Mouse (Mus musculus): ENCODE data around the gene Fcf1. TPM values are rescaled to one million over a fixed set of nuclear protein-coding genes. Genes with fewer than 3 reads are reported as not detected.
A peak's percentile ranks its signal among the peaks of the same experiment; 100 is the strongest.

The Fcf1 gene
- polyA plus RNA-seq, 1 experiment from 2014 or later = 80.3 TPM

DNA sequence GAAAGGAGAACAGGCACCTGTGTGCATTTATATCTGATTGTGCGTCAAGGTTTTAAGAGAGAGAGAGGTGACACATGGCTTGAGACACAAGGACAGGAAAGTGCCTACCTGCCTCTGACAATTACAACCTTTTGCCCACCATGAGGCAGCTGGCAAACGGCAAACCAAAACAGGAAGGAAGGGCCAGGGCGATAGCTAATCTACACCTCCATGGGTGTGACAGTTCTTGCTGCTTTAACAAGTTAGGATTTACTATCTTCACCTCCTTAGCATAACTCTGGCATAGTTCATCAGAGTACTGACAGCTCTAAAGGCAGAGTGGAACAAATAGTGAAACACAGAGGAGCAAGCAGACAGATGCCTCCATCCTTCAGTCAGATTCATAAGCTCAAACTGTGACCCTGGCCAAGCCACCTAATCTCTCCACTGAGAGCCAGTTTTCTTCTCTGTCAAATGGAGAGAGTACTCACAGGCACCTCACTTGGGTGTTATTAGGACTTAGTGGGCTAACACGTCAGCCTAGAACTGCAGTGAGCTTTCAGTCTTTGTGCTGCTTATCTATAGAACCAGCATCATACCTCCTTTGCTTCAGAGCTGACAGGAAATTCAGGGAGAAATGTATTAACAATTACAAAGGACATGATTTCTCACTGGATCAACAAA lies 26.4 kb upstream of the Fcf1 start:
- Histone ChIP-seq H3K9ac (no peak overlapping the region), H3K4me3 (no peak overlapping the region), H3K4me2 (no peak overlapping the region), H3K27me3 (replicated peaks) (no peaks in the 10 kb centered on the region), H3K4me1 (replicated peaks) (peaks cover 37% of the 10 kb centered on the region), H3K27ac (ENCODE audit: poor library complexity, severe bottlenecking) (peak overlapping the region; percentile 2; the same call in 1 of the 2 replicates), H3K36me3 (peaks cover 53% of the 10 kb centered on the region), H3K9me3 (replicated peaks) (no peaks in the 10 kb centered on the region)
- ATAC-seq (ENCODE audit: insufficient number of reproducible peaks, low FRiP score) = no peak
- WGBS = 40% methylated on average over 4 of the region's 4 CpGs

DNA sequence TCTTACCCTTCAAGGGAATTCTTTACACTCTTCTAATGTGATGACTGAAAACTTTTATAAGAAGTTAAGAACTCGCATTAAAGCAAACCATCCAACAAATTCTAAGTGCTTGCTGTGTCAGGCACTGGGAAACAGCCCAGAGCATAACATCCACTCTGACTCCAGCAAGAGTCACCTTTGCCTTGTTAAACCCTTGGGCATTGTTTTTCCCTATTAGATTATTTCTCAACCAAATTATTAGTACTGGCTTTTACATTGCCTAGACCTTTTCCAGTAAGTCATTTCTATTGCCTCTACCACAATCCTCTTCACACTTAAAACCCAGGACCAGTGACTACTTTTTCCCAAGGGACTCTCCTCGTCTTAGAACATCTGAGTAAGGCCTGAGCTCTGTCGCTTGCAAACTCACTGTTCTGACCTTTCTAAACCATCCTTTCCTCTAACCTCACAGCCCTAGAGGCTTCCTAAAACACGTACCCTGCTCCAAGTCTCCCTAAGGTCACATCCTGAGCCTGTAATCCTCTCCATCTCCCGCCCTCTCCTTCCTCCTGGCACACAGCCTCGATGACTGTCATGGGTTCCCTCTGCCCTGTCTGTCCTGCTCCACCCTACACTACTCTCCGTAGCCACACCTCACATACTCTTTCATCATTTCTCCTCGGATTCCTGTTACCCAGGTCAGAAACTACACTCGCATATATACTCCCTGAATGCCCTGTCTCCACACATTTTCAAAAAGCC lies 25.7 kb upstream of the Fcf1 start:
- no peak for ATAC-seq (ENCODE audit: insufficient number of reproducible peaks, low FRiP score)
- H3K4me3 ChIP-seq = no peak overlapping the region
- H3K36me3 ChIP-seq = peaks cover 54% of the 10 kb centered on the region
- WGBS = 80% methylated on average over 9 of the region's 9 CpGs
- no peaks in the 10 kb centered on the region for H3K27me3 ChIP-seq (replicated peaks)
- H3K9ac ChIP-seq = no peak overlapping the region
- peaks cover 38% of the 10 kb centered on the region for H3K4me1 ChIP-seq (replicated peaks)
- no peaks in the 10 kb centered on the region for H3K9me3 ChIP-seq (replicated peaks)
- peak overlapping the region; percentile 2; the same call in 1 of the 2 replicates for H3K27ac ChIP-seq (ENCODE audit: poor library complexity, severe bottlenecking)
- no peak overlapping the region for H3K4me2 ChIP-seq

- Histone ChIP-seq H3K27ac (ENCODE audit: poor library complexity, severe bottlenecking) (no peak overlapping the region), H3K9ac (no peak overlapping the region), H3K36me3 (peaks cover 32% of the 10 kb centered on the region), H3K4me2 (no peak overlapping the region), H3K4me3 (no peak overlapping the region), H3K9me3 (replicated peaks) (no peaks in the 10 kb centered on the region), H3K27me3 (replicated peaks) (no peaks in the 10 kb centered on the region), H3K4me1 (replicated peaks) (peaks cover 40% of the 10 kb centered on the region)
- 67% methylated on average over 2 of the region's 2 CpGs for WGBS
- no peak for ATAC-seq (ENCODE audit: insufficient number of reproducible peaks, low FRiP score)
These were observed 22.7 kb upstream of the Fcf1 start for GRCm38 (mm10) chr12:84947894-84948583.

GRCm38 (mm10) chr12:84948584-84949285 lies 22.0 kb upstream of the Fcf1 start:
- Histone ChIP-seq H3K9me3 (replicated peaks) (no peaks in the 10 kb centered on the region), H3K36me3 (peaks cover 33% of the 10 kb centered on the region), H3K4me3 (no peak overlapping the region), H3K4me1 (replicated peaks) (peaks cover 35% of the 10 kb centered on the region), H3K4me2 (no peak overlapping the region), H3K27me3 (replicated peaks) (no peaks in the 10 kb centered on the region), H3K27ac (ENCODE audit: poor library complexity, severe bottlenecking) (0 out of 2 replicates have a peak overlapping the region, but pooled peaks have one; percentile 33), H3K9ac (no peak overlapping the region)
- WGBS = 55% methylated on average over 6 of the region's 6 CpGs
- ATAC-seq (ENCODE audit: insufficient number of reproducible peaks, low FRiP score) = no peak

DNA sequence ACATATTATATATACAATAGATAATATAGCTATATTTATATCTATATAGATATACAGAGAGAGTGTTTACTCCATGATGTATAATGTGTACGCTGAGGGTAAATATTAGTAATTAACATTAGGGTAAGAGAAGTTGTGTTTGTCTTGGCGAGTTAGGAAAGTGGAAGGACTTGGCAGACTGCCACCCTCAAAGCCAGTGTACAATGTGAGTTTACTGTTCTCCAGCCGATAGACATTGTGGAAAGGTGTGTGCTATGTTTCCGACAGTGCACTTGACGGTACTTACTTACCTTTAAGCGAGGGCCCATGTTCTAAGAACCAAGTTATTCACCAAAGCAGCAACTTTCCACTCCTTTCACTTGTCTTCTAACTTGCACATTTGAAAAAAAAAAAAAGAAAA lies 19.9 kb upstream of the Fcf1 start:
- no peaks in the 10 kb centered on the region for H3K27me3 ChIP-seq (replicated peaks)
- 77% methylated on average over 6 of the region's 6 CpGs for WGBS
- no peaks in the 10 kb centered on the region for H3K9me3 ChIP-seq (replicated peaks)
- no peak overlapping the region for H3K27ac ChIP-seq (ENCODE audit: poor library complexity, severe bottlenecking)
- peaks cover 35% of the 10 kb centered on the region for H3K36me3 ChIP-seq
- H3K4me3 ChIP-seq = no peak overlapping the region
- H3K9ac ChIP-seq = no peak overlapping the region
- no peak overlapping the region for H3K4me2 ChIP-seq
- no peak for ATAC-seq (ENCODE audit: insufficient number of reproducible peaks, low FRiP score)
- peaks cover 22% of the 10 kb centered on the region for H3K4me1 ChIP-seq (replicated peaks)

DNA sequence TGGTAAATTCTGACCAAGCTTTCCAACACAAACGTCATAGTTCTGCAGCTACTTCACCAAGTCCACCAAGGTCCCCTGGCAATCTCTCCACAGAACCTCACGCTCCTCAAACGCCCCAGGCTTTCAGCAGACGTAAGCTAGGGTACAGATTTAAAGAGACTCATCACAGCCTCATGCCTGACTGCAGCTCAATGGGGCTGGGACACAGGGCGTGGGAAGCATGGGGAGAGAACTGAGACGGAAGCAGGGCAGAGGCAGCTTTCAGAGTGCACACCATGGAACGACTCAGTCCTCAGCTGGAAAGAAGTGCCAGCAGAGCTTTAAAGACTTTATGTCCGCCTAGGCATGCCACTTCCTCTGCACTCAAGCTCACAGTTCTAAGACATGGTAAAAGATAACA lies 19.2 kb upstream of the Fcf1 start:
- Histone ChIP-seq H3K4me3 (no peak overlapping the region), H3K36me3 (peaks cover 35% of the 10 kb centered on the region), H3K4me1 (replicated peaks) (peaks cover 22% of the 10 kb centered on the region), H3K27me3 (replicated peaks) (no peaks in the 10 kb centered on the region), H3K9ac (no peak overlapping the region), H3K27ac (ENCODE audit: poor library complexity, severe bottlenecking) (no peak overlapping the region), H3K4me2 (no peak overlapping the region), H3K9me3 (replicated peaks) (no peaks in the 10 kb centered on the region)
- WGBS = 72% methylated on average over 8 of the region's 8 CpGs
- no peak for ATAC-seq (ENCODE audit: insufficient number of reproducible peaks, low FRiP score)

- Histone ChIP-seq H3K4me2 (no peak overlapping the region), H3K4me1 (replicated peaks) (peaks cover 22% of the 10 kb centered on the region), H3K9ac (no peak overlapping the region), H3K27me3 (replicated peaks) (no peaks in the 10 kb centered on the region), H3K4me3 (no peak overlapping the region), H3K9me3 (replicated peaks) (no peaks in the 10 kb centered on the region), H3K27ac (ENCODE audit: poor library complexity, severe bottlenecking) (no peak overlapping the region), H3K36me3 (peaks cover 27% of the 10 kb centered on the region)
- WGBS = 73% methylated on average over 1 of the region's 1 CpGs
- ATAC-seq (ENCODE audit: insufficient number of reproducible peaks, low FRiP score) = no peak
These were observed 18.3 kb upstream of the Fcf1 start for GRCm38 (mm10) chr12:84952351-84952750.

- H3K4me2 ChIP-seq = no peak overlapping the region
- peaks cover 11% of the 10 kb centered on the region; the same call in 1 of the 2 replicates for H3K4me1 ChIP-seq (replicated peaks)
- no peak overlapping the region for H3K9ac ChIP-seq
- no peak for ATAC-seq (ENCODE audit: insufficient number of reproducible peaks, low FRiP score)
- no peak overlapping the region for H3K27ac ChIP-seq (ENCODE audit: poor library complexity, severe bottlenecking)
- no peaks in the 10 kb centered on the region for H3K27me3 ChIP-seq (replicated peaks)
- no peaks in the 10 kb centered on the region for H3K9me3 ChIP-seq (replicated peaks)
- no peak overlapping the region for H3K4me3 ChIP-seq
- WGBS = 94% methylated on average over 3 of the region's 3 CpGs
- peaks cover 21% of the 10 kb centered on the region for H3K36me3 ChIP-seq
These were observed 14.4 kb upstream of the Fcf1 start for GRCm38 (mm10) chr12:84956317-84956716.

GRCm38 (mm10) chr12:84958794-84959356 lies 11.8 kb upstream of the Fcf1 start:
- ATAC-seq (ENCODE audit: insufficient number of reproducible peaks, low FRiP score) = no peak
- WGBS = 67% methylated on average over 1 of the region's 1 CpGs

GRCm38 (mm10) chr12:84962606-84963005 lies 8.1 kb upstream of the Fcf1 start:
- Histone ChIP-seq H3K27me3 (replicated peaks) (no peaks in the 10 kb centered on the region), H3K4me1 (replicated peaks) (peaks cover 26% of the 10 kb centered on the region), H3K9me3 (replicated peaks) (no peaks in the 10 kb centered on the region), H3K36me3 (peaks cover 17% of the 10 kb centered on the region), H3K4me3 (no peak overlapping the region), H3K9ac (no peak overlapping the region; the same call in 1 of the 2 replicates), H3K27ac (ENCODE audit: poor library complexity, severe bottlenecking) (peak overlapping the region; percentile 70), H3K4me2 (peak overlapping the region; percentile 53)
- 20% methylated on average over 7 of the region's 7 CpGs for WGBS
- peak; percentile 93 for ATAC-seq (ENCODE audit: insufficient number of reproducible peaks, low FRiP score)

More at GRCm38 (mm10) chr12:84958794-84959356, 11.8 kb upstream of the Fcf1 start:
- Histone ChIP-seq H3K27me3 (replicated peaks) (no peaks in the 10 kb centered on the region), H3K4me2 (no peak overlapping the region), H3K9ac (no peak overlapping the region), H3K9me3 (replicated peaks) (no peaks in the 10 kb centered on the region), H3K4me3 (no peak overlapping the region), H3K27ac (ENCODE audit: poor library complexity, severe bottlenecking) (no peak overlapping the region), H3K4me1 (replicated peaks) (peaks cover 26% of the 10 kb centered on the region), H3K36me3 (peaks cover 19% of the 10 kb centered on the region)

Measured in heart, embryonic 12.5 days (tissue).